1 mouse cellular context compared by ENCODE assay signal in genomic region chr1:93272409-93272821, GRCm38 (mm10).
A peak's percentile ranks its signal among the peaks of the same experiment; 100 is the strongest.
TF ChIP-seq lines count a peak whose summit lies in the region.

No protein-coding gene starts in this region.

TF ChIP-seq in MEL, 35 proteins besides CTCF, POLR2A, EP300 and RAD21 (continued from another document):
- no peak for TF ChIP-seq POLR2AphosphoS5 (IDR thresholded peaks at IDR 0.05; ENCODE audit: borderline replicate concordance, low read depth, low read length)
- TF ChIP-seq MEF2A (IDR thresholded peaks at IDR 0.05; ENCODE audit: extremely low read depth, insufficient replicate concordance, low read depth, low read length, poor library complexity, severe bottlenecking) = no peak
- no peak for TF ChIP-seq CHD1 (IDR thresholded peaks at IDR 0.05; ENCODE audit: low read depth, low read length)
- TF ChIP-seq TAL1 (IDR thresholded peaks at IDR 0.05; ENCODE audit: low read length) = no peak
- TF ChIP-seq MAFK (IDR thresholded peaks at IDR 0.05; ENCODE audit: borderline replicate concordance, low read depth, low read length) = no peak
- 0 out of 2 replicates have a peak, but pooled peaks have one; percentile 23 for TF ChIP-seq ELF1 (IDR thresholded peaks at IDR 0.05; ENCODE audit: low read depth, low read length)
- no peak for TF ChIP-seq E2F4 (IDR thresholded peaks at IDR 0.05; ENCODE audit: borderline replicate concordance, low read depth, low read length)
- TF ChIP-seq POLR2AphosphoS2 (IDR thresholded peaks at IDR 0.05; ENCODE audit: low read length) = no peak
- TF ChIP-seq SIN3A (IDR thresholded peaks at IDR 0.05; ENCODE audit: low read length) = peak; percentile 97
- no peak for TF ChIP-seq ZKSCAN1 (IDR thresholded peaks at IDR 0.05; ENCODE audit: low read depth, low read length)
- no peak for TF ChIP-seq GABPA (IDR thresholded peaks at IDR 0.05; ENCODE audit: low read depth, low read length)
- TF ChIP-seq RCOR1 (IDR thresholded peaks at IDR 0.05; ENCODE audit: low read depth, low read length) = peak; percentile 34; the same call in 1 of the 2 replicates
- no peak for TF ChIP-seq USF2 (IDR thresholded peaks at IDR 0.05; ENCODE audit: borderline replicate concordance in 1 of 2, insufficient read depth in 1 of 2, low read depth in 1 of 2, low read length in 2 of 2)
- TF ChIP-seq TBP (IDR thresholded peaks at IDR 0.05; ENCODE audit: low read depth, low read length) = no peak
- no peak for TF ChIP-seq USF1 (IDR thresholded peaks at IDR 0.05; ENCODE audit: low read depth, low read length)
- TF ChIP-seq MXI1 (IDR thresholded peaks at IDR 0.05; ENCODE audit: low read depth, low read length) = peak; percentile 83
- no peak for TF ChIP-seq ZC3H11A (IDR thresholded peaks at IDR 0.05; ENCODE audit: low read depth, low read length)
- TF ChIP-seq MAZ (IDR thresholded peaks at IDR 0.05; ENCODE audit: low read depth, low read length) = peak; percentile 73; the same call in 1 of the 2 replicates
